Mouse (Mus musculus): ENCODE results near the gene Spem1.

Gene Spem1

GRCm38 (mm10) chr11:69801379-69801977 is 20.5 kb downstream of the Spem1 start, which contains the start of gene Fgf11:
Gene Fgf11 (minus strand): TSS chr11:69801857.
- CTCF ChIA-PET: interaction anchor here (1.2 kb wide), 1 partner anchor 27 kb away, joined by 3 read pairs; no protein-coding TSS in a partner anchor

GRCm38 (mm10) chr11:69800392-69801197 is 21.4 kb downstream of the Spem1 start:
- CTCF ChIA-PET: no interaction called here

- CTCF ChIA-PET: interaction anchor here (0.7 kb wide), 3 partner anchors 45 to 511 kb away, joined by 4 to 18 read pairs (median 11); no protein-coding TSS in a partner anchor
Observed at GRCm38 (mm10) chr11:69800138-69800391, 21.9 kb downstream of the Spem1 start.

- CTCF ChIA-PET: interaction anchor here (0.7 kb wide), 3 partner anchors 45 to 512 kb away, joined by 4 to 18 read pairs (median 11); no protein-coding TSS in a partner anchor
Observed at GRCm38 (mm10) chr11:69799394-69800137, 22.4 kb downstream of the Spem1 start.

GRCm38 (mm10) chr11:69797924-69798323 is 24.1 kb downstream of the Spem1 start:
- CTCF ChIA-PET: interaction anchor here (0.6 kb wide), 1 partner anchor 133 kb away, joined by 3 read pairs; no protein-coding TSS in a partner anchor

- CTCF ChIA-PET: interaction anchor here (1.2 kb wide), 1 partner anchor 114 kb away, joined by 3 read pairs; the partner anchor contains the start of gene Senp3
Observed at GRCm38 (mm10) chr11:69795983-69796435, 26.0 kb downstream of the Spem1 start.

GRCm38 (mm10) chr11:69795168-69795982 is 26.6 kb downstream of the Spem1 start, which contains the start of gene Chrnb1:
Gene Chrnb1 (minus strand): TSS chr11:69795943.
- CTCF ChIA-PET: no interaction called here

GRCm38 (mm10) chr11:69793429-69793828 is 28.6 kb downstream of the Spem1 start:
- CTCF ChIA-PET: interaction anchor here (0.6 to 0.7 kb wide), 2 partner anchors 26 to 142 kb away, joined by 3 read pairs; no protein-coding TSS in a partner anchor

GRCm38 (mm10) chr11:69791420-69791819 is 30.6 kb downstream of the Spem1 start:
- CTCF ChIA-PET: no interaction called here

- CTCF ChIA-PET: no interaction called here
Observed at GRCm38 (mm10) chr11:69789431-69789830, 32.5 kb downstream of the Spem1 start.

GRCm38 (mm10) chr11:69787306-69787705 is 34.7 kb downstream of the Spem1 start:
- CTCF ChIA-PET: interaction anchor here (0.6 kb wide), 1 partner anchor 979 kb away, joined by 4 read pairs; no protein-coding TSS in a partner anchor

GRCm38 (mm10) chr11:69784793-69785272 is 37.1 kb downstream of the Spem1 start:
- CTCF ChIA-PET: no interaction called here

- CTCF ChIA-PET: interaction anchor here (0.9 kb wide), 1 partner anchor 12 kb away, joined by 3 read pairs; no protein-coding TSS in a partner anchor
Observed at GRCm38 (mm10) chr11:69781828-69782227, 40.2 kb downstream of the Spem1 start.

GRCm38 (mm10) chr11:69778985-69779384 is 43.0 kb downstream of the Spem1 start:
- CTCF ChIA-PET: no interaction called here

GRCm38 (mm10) chr11:69778258-69778982 is 43.6 kb downstream of the Spem1 start:
- CTCF ChIA-PET: no interaction called here

GRCm38 (mm10) chr11:69777504-69778257 is 44.3 kb downstream of the Spem1 start:
- CTCF ChIA-PET: no interaction called here

- CTCF ChIA-PET: no interaction called here
Observed at GRCm38 (mm10) chr11:69776488-69776887, 45.5 kb downstream of the Spem1 start.

- CTCF ChIA-PET: interaction anchor here (0.6 kb wide), 1 partner anchor 95 kb away, joined by 4 read pairs; no protein-coding TSS in a partner anchor
Observed at GRCm38 (mm10) chr11:69775716-69776115, 46.3 kb downstream of the Spem1 start.

GRCm38 (mm10) chr11:69774961-69775360 is 47.0 kb downstream of the Spem1 start:
- CTCF ChIA-PET: interaction anchor here (1.2 kb wide), 1 partner anchor 27 kb away, joined by 3 read pairs; the partner anchor contains the start of gene Fgf11
